Mouse (Mus musculus) liver, adult (tissue): ENCODE measurements around the gene Plekhg3.

ENCODE experiments used
- GATA4 ChIP-seq: IDR thresholded peaks from 2 replicates; pipeline ENCODE4 v1.6.1; 2014; ENCODE audit warnings: mild to moderate bottlenecking, low read length; ENCODE audit not compliant: insufficient replicate concordance

Plekhg3 gene

DNA sequence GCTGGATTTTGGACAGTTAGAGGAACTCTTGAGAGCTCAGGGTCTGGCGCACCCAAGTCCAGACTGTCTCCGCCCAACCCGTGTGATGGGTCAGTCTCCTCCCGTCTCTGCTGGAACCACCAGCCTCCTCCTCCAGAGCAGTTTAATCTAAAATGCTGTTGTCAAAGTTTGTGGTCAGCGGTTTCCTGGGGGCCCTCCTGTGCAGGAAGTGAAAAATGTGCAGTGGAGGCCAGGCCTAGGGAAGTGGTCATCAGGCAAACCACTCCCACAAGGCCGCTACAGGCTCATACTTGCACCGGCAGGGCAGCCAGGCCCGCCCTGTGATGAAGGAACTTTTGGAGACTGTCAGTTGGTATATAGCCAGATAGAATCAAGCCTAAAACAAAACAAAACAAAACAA is 6.7 kb downstream of the Plekhg3 start:
- TF ChIP-seq GATA4, result no peak

DNA sequence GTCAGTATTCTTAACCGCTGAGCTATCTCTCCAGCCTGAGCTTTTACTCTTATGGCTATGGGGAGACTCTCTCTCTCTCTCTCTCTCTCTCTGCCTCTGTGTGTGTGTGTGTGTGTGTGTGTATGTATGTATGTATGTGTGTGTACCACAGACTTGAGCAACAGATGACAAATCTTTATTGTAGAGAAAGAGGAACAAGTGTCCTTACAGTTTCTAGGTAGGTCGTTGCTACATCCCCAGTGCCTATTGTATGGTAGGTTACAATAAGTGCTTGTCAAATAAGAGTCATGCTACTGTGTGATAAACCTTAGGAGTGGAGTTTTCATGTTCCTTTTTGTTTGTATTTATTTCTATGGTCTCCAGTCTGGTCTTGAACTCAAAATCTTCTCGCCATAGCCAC is 9.5 kb downstream of the Plekhg3 start:
- TF ChIP-seq GATA4, result no peak

- TF ChIP-seq GATA4, result no peak
These were observed 10.1 kb downstream of the Plekhg3 start for GRCm38 (mm10) chr12:76540701-76541221.

DNA sequence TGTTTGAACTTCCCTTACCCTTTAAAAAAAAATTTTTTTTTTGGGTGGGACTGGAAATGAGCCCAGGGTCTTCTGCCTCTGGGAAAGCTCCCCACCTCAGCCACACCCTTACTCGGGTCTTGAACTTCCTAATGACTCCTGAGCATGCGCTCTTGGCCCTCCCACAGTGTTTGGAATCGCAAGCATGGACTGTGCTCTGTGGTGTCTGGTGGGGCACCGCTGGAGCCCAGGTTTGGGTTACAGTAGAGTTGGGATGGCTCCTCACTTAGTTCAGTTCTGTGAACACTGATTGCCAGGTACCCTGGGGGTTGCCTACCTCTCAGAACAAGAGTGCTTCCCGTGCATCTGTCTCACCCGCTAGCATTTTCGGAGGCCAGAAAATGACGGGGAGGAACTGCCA is 10.8 kb downstream of the Plekhg3 start:
- TF ChIP-seq GATA4, result no peak

DNA sequence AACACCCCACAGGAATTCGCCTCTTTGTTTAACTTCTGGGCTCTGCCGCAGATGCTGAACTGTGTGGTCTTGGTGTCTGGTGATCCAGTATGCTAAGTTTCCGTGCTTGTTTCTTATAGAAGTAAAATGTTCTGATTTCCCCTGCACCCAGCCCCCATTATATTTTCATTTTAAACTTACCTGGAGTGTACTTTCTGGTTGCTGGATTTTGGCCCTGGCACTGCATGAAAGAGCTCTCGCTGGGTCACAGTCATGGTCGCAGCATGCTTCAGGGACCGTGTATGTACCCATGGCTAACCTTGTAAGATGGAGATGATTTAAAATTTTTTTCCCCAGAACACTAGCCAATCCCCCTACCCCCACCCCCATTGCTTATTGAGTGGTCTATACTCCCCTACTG is 11.2 kb downstream of the Plekhg3 start:
- TF ChIP-seq GATA4, result no peak

DNA sequence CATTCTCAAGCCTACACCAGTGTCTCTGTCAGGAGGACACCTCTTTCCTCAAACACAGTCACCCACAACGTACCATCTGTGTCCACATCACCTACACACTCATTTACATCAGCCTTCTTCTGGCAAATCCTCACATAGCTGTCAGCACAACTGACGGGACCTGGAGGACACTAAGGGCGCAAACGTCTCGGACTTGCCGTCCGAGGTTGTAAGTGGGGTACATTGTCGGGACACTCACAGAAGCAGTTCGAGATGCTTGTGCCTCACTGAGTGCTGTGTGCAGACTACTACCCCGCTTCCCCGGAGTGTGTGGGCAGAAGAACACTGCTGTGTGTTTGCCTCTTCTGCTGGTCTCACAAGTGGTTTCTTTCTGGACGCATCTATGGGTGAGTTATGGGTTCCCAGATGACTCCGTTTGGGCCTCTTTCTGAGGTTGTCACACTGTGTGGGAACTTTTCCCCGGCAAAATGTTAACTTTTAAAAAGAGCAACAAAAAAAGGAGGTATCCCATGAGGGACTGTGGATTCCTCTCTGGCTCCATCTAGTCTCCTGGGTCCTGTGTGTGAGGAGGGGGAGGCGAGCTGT is 15.2 kb downstream of the Plekhg3 start:
- TF ChIP-seq GATA4, result no peak

DNA sequence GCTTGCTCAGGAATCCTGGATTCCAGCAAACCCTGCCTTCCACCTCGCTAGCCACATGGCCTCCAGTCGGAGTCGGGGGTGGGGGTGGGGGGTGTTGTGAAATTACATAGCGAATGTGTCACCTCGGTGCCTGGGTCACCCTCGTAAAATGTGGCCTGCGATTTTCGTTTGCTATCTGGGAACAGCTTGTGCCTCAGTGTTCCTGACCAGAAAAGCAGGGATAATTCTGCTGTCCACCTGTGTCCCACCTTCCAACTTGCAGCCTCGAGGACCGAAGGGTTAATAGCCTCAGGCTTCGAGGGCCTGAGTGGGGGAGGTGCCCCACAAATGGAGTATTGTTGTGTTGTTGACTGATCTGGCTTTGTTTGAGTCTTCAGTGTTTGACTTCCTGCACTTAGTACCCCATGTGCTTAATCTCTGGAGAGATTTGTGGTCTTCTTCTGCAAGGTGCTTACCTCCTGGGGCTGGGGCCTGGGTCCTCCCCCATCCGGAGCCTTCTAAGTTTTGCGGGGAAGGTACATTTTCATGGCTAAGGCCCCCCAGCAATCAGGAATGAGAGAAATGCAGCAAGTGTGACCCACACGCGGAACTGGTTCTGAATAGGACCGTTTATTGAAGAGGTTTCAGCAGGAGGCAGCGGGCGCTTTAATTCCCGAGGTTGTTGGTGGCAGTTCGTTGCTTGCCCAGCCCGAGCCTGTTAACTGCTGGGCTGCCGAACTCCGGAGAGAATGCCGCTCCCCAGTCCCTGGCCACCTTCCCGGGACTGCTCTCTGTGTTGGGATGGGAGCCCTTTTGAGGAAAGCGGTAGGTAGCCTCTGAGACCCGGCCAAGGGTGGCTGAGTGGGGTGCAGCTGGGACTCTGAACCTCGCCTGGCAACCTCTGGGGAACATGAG is 15.9 kb downstream of the Plekhg3 start:
- TF ChIP-seq GATA4, result no peak

DNA sequence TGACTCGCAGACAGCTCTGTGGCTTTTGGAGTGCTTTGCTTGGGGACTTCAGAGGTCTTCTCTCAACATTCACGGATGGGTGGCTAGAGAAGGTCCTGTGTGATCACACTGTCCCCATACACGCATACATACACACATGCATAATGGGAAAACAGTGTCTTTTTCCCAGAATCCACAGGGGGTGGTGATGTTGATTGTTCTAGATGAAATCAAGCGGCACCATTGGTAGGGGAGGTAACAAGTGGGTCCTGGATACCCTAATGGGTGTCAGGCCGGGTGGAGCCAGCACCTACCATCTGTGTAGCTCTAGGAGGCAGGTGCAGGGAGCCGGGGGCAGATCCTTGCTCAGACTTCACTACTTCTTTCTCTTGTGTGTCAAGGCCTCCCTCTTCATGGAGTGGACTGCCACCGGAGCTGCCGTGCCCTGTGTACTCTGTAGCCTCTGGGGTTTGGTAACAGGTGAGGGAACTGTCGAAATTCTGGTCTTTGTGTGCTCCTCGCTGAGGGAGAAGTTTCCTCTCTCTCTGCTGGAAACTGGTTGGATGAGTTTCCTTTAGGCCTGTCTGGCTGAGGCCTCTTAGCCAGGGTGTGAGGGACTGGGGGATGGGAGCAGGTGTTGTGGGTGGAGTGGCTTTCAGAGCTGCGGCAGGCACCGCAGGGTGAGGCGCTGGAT is 16.9 kb downstream of the Plekhg3 start:
- no peak for TF ChIP-seq GATA4

- TF ChIP-seq GATA4, result no peak
These were observed 17.4 kb downstream of the Plekhg3 start for GRCm38 (mm10) chr12:76548082-76548423.

- TF ChIP-seq GATA4, result no peak
These were observed 18.5 kb downstream of the Plekhg3 start for GRCm38 (mm10) chr12:76549203-76549602.

GRCm38 (mm10) chr12:76552321-76552720 is 21.6 kb downstream of the Plekhg3 start:
- TF ChIP-seq GATA4, result no peak

- TF ChIP-seq GATA4, result no peak
These were observed 22.3 kb downstream of the Plekhg3 start for GRCm38 (mm10) chr12:76552958-76553357.

GRCm38 (mm10) chr12:76553917-76554316 is 23.2 kb downstream of the Plekhg3 start:
- TF ChIP-seq GATA4, result no peak

GRCm38 (mm10) chr12:76554392-76554791 is 23.7 kb downstream of the Plekhg3 start:
- no peak for TF ChIP-seq GATA4

DNA sequence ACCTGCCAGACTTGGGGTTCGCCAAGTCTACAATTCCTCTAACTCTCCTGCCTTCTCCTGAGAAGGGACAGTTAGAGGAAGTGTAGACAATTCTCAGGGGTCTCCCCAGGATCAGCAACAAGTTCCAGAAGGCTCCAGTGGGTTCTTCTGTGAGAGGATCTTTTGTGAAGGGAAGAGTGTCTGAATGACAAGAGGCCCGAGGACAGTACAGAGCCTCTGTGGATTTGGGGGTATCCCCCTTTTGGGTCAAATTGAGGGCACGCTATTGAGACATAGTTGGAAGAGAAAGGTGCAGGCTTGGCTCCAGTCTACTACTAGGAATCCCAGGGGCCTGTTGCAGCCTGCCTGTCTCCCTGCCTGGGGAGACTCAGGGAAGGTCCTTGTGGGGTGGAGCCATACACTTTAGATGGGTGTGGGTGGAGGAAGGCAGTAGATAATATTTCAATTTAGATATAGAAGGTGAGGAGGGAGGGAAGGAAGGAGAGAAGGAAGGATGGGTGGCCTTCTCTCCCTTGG is 24.2 kb downstream of the Plekhg3 start:
- no peak for TF ChIP-seq GATA4

GRCm38 (mm10) chr12:76556187-76556586 is 25.5 kb downstream of the Plekhg3 start:
- no peak for TF ChIP-seq GATA4
